Mouse (Mus musculus) hindbrain, embryonic 10.5 days (tissue): Measurements from ENCODE around the gene Galm. TPM values are rescaled to one million over a fixed set of nuclear protein-coding genes. Genes with fewer than 3 reads are reported as not detected.
A peak's percentile ranks its signal among the peaks of the same experiment; 100 is the strongest.

Experiments
- DNase-seq: peaks from one replicate; pipeline ENCODE4 v3.0.0-alpha.2; 2017; ENCODE audit warnings: low spot score
- H3K27ac ChIP-seq: fragments of 300-500 bp; sonication (generic); 2 replicates; pipeline ENCODE4 v1.5.1; 2016; ENCODE audit warnings: mild to moderate bottlenecking, moderate library complexity
- H3K27me3 ChIP-seq: fragments of 300-500 bp; sonication (generic); 2 replicates; pipeline ENCODE4 v1.6.1; 2016; ENCODE audit warnings: mild to moderate bottlenecking; ENCODE audit not compliant: poor library complexity, insufficient read depth, severe bottlenecking
- H3K36me3 ChIP-seq: fragments of 300-500 bp; sonication (generic); 2 replicates; pipeline ENCODE4 v1.6.1; 2016; ENCODE audit warnings: mild to moderate bottlenecking, moderate library complexity
- H3K4me1 ChIP-seq: fragments of 300-500 bp; sonication (generic); replicated peaks from 2 replicates; pipeline ENCODE4 v1.6.1; 2016; ENCODE audit warnings: mild to moderate bottlenecking
- H3K4me3 ChIP-seq: fragments of 300-500 bp; sonication (generic); 2 replicates; pipeline ENCODE4 v1.5.1; 2016; ENCODE audit warnings: mild to moderate bottlenecking, moderate library complexity
- H3K9me3 ChIP-seq: fragments of 300-500 bp; sonication (generic); 2 replicates; pipeline ENCODE4 v1.6.1; 2016; ENCODE audit warnings: mild to moderate bottlenecking, moderate library complexity
- WGBS: fragments of 180-500 bp; shearing (Covaris S2); methylation state at CpG from one replicate; pipeline ENCODE4 v1.1.7; 2016; 5-methylcytosine and 5-hydroxymethylcytosine counted together
- polyA plus RNA-seq: library from polyadenylated mRNA; unstranded; fragments of >200 nt; fragmentation: Nextera tagmentation; extraction: Ambion mirVana; gene quantifications from 2 replicates; pipeline ENCODE4 v1.2.1, GENCODE M21; 2016

The Galm gene
- polyA plus RNA-seq, 1 experiment from 2014 or later: 8.4 TPM

- no peak for DNase-seq
- Histone ChIP-seq H3K4me3 (no peak overlapping the region), H3K4me1 (peaks cover 13% of the 10 kb centered on the region), H3K9me3 (no peaks in the 10 kb centered on the region), H3K27me3 (no peaks in the 10 kb centered on the region), H3K36me3 (no peaks in the 10 kb centered on the region), H3K27ac (no peak overlapping the region)
- 61% methylated on average over 2 of the region's 2 CpGs for WGBS
Measured at GRCm38 (mm10) chr17:80153631-80154030, 26.4 kb downstream of the Galm start.

- no peaks in the 10 kb centered on the region for H3K9me3 ChIP-seq
- no peak overlapping the region for H3K4me3 ChIP-seq
- no peaks in the 10 kb centered on the region for H3K27me3 ChIP-seq
- DNase-seq: no peak
- 0 out of 2 replicates have a peak, but pooled peaks cover 6% of the 10 kb centered on the region for H3K4me1 ChIP-seq
- no peak overlapping the region for H3K27ac ChIP-seq
- H3K36me3 ChIP-seq: no peaks in the 10 kb centered on the region
- WGBS: 93% methylated on average over 8 of the region's 8 CpGs
Measured at GRCm38 (mm10) chr17:80156905-80157304, 29.6 kb downstream of the Galm start.

- no peak for DNase-seq
- Histone ChIP-seq H3K9me3 (no peaks in the 10 kb centered on the region), H3K4me3 (no peak overlapping the region), H3K27ac (no peak overlapping the region), H3K4me1 (0 out of 2 replicates have a peak, but pooled peaks cover 6% of the 10 kb centered on the region), H3K36me3 (no peaks in the 10 kb centered on the region), H3K27me3 (no peaks in the 10 kb centered on the region)
- WGBS: 93% methylated on average over 6 of the region's 6 CpGs
Measured at GRCm38 (mm10) chr17:80157489-80157888, 30.2 kb downstream of the Galm start.

- 84% methylated on average over 5 of the region's 5 CpGs for WGBS
- H3K4me1 ChIP-seq: no peaks in the 10 kb centered on the region
- H3K27me3 ChIP-seq: no peaks in the 10 kb centered on the region
- no peak overlapping the region for H3K27ac ChIP-seq
- no peak overlapping the region for H3K4me3 ChIP-seq
- H3K36me3 ChIP-seq: no peaks in the 10 kb centered on the region
- no peak for DNase-seq
- no peaks in the 10 kb centered on the region for H3K9me3 ChIP-seq
Measured at GRCm38 (mm10) chr17:80160454-80160853, 33.2 kb downstream of the Galm start.

- Histone ChIP-seq H3K27me3 (no peaks in the 10 kb centered on the region), H3K4me3 (no peak overlapping the region), H3K36me3 (no peaks in the 10 kb centered on the region), H3K27ac (no peak overlapping the region), H3K9me3 (no peaks in the 10 kb centered on the region), H3K4me1 (peaks cover 22% of the 10 kb centered on the region)
- no peak for DNase-seq
- WGBS: 90% methylated on average over 8 of the region's 8 CpGs
Measured at GRCm38 (mm10) chr17:80163991-80164390, 36.7 kb downstream of the Galm start.

GRCm38 (mm10) chr17:80165741-80166140, 38.5 kb downstream of the Galm start:
- WGBS: 85% methylated on average over 6 of the region's 6 CpGs
- no peaks in the 10 kb centered on the region for H3K9me3 ChIP-seq
- H3K4me1 ChIP-seq: peaks cover 25% of the 10 kb centered on the region
- no peaks in the 10 kb centered on the region for H3K36me3 ChIP-seq
- no peak overlapping the region for H3K4me3 ChIP-seq
- no peak overlapping the region for H3K27ac ChIP-seq
- DNase-seq: no peak
- H3K27me3 ChIP-seq: no peaks in the 10 kb centered on the region

- H3K27me3 ChIP-seq: no peaks in the 10 kb centered on the region
- no peak for DNase-seq
- H3K4me3 ChIP-seq: no peak overlapping the region
- no peaks in the 10 kb centered on the region for H3K36me3 ChIP-seq
- no peak overlapping the region for H3K27ac ChIP-seq
- WGBS: 90% methylated on average over 6 of the region's 6 CpGs
- H3K4me1 ChIP-seq: peaks cover 25% of the 10 kb centered on the region
- H3K9me3 ChIP-seq: no peaks in the 10 kb centered on the region
Measured at GRCm38 (mm10) chr17:80166346-80166745, 39.1 kb downstream of the Galm start.

- 55% methylated on average over 4 of the region's 4 CpGs for WGBS
- Histone ChIP-seq H3K4me1 (peaks cover 25% of the 10 kb centered on the region), H3K9me3 (no peaks in the 10 kb centered on the region), H3K4me3 (no peak overlapping the region), H3K36me3 (no peaks in the 10 kb centered on the region), H3K27me3 (no peaks in the 10 kb centered on the region), H3K27ac (no peak overlapping the region)
- DNase-seq: no peak
Measured at GRCm38 (mm10) chr17:80167436-80167835, 40.2 kb downstream of the Galm start.

- no peak overlapping the region for H3K27ac ChIP-seq
- H3K27me3 ChIP-seq: no peaks in the 10 kb centered on the region
- H3K4me1 ChIP-seq: peaks cover 25% of the 10 kb centered on the region
- H3K4me3 ChIP-seq: no peak overlapping the region
- no peak for DNase-seq
- no peaks in the 10 kb centered on the region for H3K36me3 ChIP-seq
- WGBS: 63% methylated on average over 7 of the region's 7 CpGs
- H3K9me3 ChIP-seq: no peaks in the 10 kb centered on the region
Measured at GRCm38 (mm10) chr17:80167851-80168251, 40.6 kb downstream of the Galm start.

GRCm38 (mm10) chr17:80168425-80169182, 41.3 kb downstream of the Galm start:
- no peaks in the 10 kb centered on the region for H3K36me3 ChIP-seq
- WGBS: 26% methylated on average over 16 of the region's 16 CpGs
- H3K27me3 ChIP-seq: no peaks in the 10 kb centered on the region
- H3K27ac ChIP-seq: peak overlapping the region; percentile 64; the same call in 1 of the 2 replicates
- peak; percentile 60 for DNase-seq
- peaks cover 25% of the 10 kb centered on the region for H3K4me1 ChIP-seq
- H3K4me3 ChIP-seq: peak overlapping the region; percentile 21
- no peaks in the 10 kb centered on the region for H3K9me3 ChIP-seq

GRCm38 (mm10) chr17:80169792-80170191, 42.5 kb downstream of the Galm start:
- Histone ChIP-seq H3K9me3 (no peaks in the 10 kb centered on the region), H3K27ac (no peak overlapping the region), H3K36me3 (no peaks in the 10 kb centered on the region), H3K4me3 (no peak overlapping the region), H3K27me3 (no peaks in the 10 kb centered on the region), H3K4me1 (peaks cover 31% of the 10 kb centered on the region)
- DNase-seq: no peak
- 92% methylated on average over 6 of the region's 6 CpGs for WGBS

GRCm38 (mm10) chr17:80170951-80171350, 43.7 kb downstream of the Galm start:
- H3K9me3 ChIP-seq: no peaks in the 10 kb centered on the region

GRCm38 (mm10) chr17:80171948-80172347, 44.7 kb downstream of the Galm start:
- Histone ChIP-seq H3K9me3 (no peaks in the 10 kb centered on the region), H3K27ac (no peak overlapping the region), H3K36me3 (no peaks in the 10 kb centered on the region), H3K4me3 (no peak overlapping the region), H3K27me3 (no peaks in the 10 kb centered on the region), H3K4me1 (peaks cover 37% of the 10 kb centered on the region)
- DNase-seq: no peak
- 89% methylated on average over 4 of the region's 4 CpGs for WGBS

More at GRCm38 (mm10) chr17:80170951-80171350, 43.7 kb downstream of the Galm start:
- DNase-seq: no peak
- no peak overlapping the region for H3K4me3 ChIP-seq
- no peak overlapping the region for H3K27ac ChIP-seq
- WGBS: 89% methylated on average over 7 of the region's 7 CpGs
- H3K4me1 ChIP-seq: peaks cover 38% of the 10 kb centered on the region
- no peaks in the 10 kb centered on the region for H3K36me3 ChIP-seq
- H3K27me3 ChIP-seq: no peaks in the 10 kb centered on the region
